Mouse (Mus musculus): ENCODE data around the gene Srp72. TPM values are rescaled to one million over a fixed set of nuclear protein-coding genes. Genes with fewer than 3 reads are reported as not detected.
"Not testable (repeated sequence)": the region's sequence is repeated elsewhere in the genome, so short reads cannot be mapped to it uniquely, and the experiment has no call there.

Srp72 gene
- total RNA-seq, 2 experiments from 2014 or later: 52.7 to 59.6 TPM

- intact Hi-C loops (cut with DNase I): no loop called here
- no peak for DNase-seq (ENCODE audit: low spot score)
Observed at GRCm38 (mm10) chr5:76959587-76959986, 14.9 kb upstream of the Srp72 start.

DNA sequence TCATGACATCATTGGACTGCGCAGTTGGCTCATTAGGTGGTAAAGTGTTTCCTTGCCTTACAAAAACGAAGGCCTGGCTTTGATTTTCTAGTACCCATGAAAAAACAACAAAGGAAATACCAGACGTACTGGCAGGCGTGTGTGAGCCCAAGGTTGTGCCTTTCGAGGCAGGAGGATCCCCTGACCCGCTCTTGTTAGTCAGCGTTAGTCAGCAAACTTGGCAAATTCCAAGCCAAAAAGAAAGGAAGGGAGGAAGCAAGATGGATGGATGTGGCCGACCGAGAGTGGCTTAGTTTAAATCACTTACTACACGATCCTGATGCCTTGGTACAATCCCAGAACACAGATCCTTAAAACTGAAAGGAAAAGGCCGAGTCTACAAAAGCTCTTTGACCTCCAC is 11.9 kb upstream of the Srp72 start:
- no peak for DNase-seq (ENCODE audit: low spot score)
- intact Hi-C loops (cut with DNase I): no loop called here

- DNase-seq (ENCODE audit: low spot score): no peak
- intact Hi-C loops (cut with DNase I): no loop called here
Observed at GRCm38 (mm10) chr5:76964651-76965050, 9.8 kb upstream of the Srp72 start.

GRCm38 (mm10) chr5:76969250-76969649 is 5.2 kb upstream of the Srp72 start:
- no peak for DNase-seq (ENCODE audit: low spot score)
- intact Hi-C loops (cut with DNase I): no loop called here

DNA sequence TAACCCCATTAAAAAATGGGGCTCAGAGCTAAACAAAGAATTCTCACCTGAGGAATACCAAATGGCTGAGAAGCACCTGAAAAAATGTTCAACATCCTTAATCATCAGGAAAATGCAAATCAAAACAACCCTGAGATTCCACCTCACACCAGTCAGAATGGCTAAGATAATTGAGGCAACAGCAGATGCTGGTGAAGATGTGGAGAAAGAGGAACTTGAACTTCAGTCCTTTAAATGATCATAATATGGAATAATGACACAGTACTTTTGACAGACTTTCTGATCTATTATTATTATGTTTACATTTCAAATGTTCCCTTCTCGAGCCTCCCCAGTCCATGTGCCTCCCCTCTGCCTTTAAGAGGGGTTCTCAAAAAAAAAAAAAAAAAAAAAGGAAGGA is 3.4 kb upstream of the Srp72 start:
- intact Hi-C loops (cut with DNase I): loop anchor here (5.0 kb wide), 1 partner anchor 64 kb away; the partner anchor contains the start of gene Aasdh

DNA sequence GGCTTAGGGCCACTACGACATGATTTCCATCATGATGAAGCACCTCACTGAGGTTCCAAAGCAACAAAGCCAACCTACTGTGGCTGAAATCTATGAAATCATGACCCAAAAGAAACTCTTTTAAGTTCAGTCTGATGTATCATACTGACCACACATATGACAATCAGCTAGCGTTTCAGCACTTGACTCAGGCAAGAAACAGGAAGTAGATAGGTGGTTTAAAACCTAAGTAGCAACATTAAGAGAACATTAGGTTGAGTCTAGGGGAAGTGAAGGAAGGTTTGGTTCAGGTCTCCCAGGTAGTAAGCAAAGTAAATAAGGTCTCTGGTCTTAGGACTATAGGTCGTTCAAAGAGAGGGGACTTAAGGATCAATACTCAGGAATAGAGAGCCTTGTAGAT is 995 bp upstream of the Srp72 start:
- DNase-seq (ENCODE audit: low spot score): no peak
- intact Hi-C loops (cut with DNase I): loop anchor here (5.0 kb wide), 1 partner anchor 66 kb away; the partner anchor contains the start of gene Aasdh

More for the DNA sequence above, 3.4 kb upstream of the Srp72 start:
- not testable (repeated sequence) for DNase-seq (ENCODE audit: low spot score)

- no peak for DNase-seq (ENCODE audit: low spot score)
- intact Hi-C loops (cut with DNase I): loop anchor here (2.0 to 5.0 kb wide), 2 partner anchors 23 to 67 kb away; partner anchors contain the start of genes Aasdh, Paics and Ppat
Observed at GRCm38 (mm10) chr5:76974207-76974553, 303 bp upstream of the Srp72 start.

DNA sequence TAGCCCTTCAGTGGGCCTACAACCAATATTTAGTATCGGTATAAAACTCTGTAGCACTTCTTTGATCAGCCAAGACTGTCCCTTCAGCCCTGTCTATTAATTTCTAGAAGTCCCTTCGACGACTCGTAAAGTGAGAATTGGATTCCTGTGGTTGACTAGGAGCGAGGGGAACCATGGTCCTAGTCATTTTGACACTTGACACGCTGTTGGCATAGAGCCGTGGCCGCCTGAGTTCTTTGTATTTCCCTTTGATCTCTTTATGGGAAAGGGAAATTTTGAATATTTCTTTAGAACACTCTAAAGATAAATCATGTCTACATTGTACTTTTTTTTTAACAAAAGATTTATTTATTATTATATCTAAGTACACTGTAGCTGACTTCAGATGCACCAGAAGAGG is 1.3 kb downstream of the Srp72 start:
- no peak for DNase-seq (ENCODE audit: low spot score)
- intact Hi-C loops (cut with DNase I): loop anchor here (2.0 kb wide), 1 partner anchor 25 kb away; the partner anchor contains the start of genes Paics and Ppat

DNA sequence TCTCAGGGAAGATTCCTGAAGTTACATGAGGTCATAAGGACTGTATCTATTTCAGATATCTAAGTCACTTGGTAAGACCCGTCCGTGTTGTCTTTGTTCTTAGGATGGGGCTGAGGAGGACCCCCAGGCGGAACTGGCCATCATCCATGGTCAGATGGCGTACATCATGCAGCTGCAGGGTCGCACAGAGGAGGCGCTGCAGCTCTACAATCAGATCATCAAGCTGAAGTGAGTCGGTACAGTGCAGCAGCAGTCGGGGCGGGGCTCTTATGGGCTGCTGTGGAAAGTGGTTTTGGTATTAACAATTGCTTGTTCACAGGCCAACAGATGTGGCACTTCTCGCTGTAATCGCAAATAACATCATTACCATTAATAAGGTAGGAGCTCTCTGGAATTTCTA is 9.5 kb downstream of the Srp72 start:
- intact Hi-C loops (cut with DNase I): no loop called here
- DNase-seq (ENCODE audit: low spot score): no peak

DNA sequence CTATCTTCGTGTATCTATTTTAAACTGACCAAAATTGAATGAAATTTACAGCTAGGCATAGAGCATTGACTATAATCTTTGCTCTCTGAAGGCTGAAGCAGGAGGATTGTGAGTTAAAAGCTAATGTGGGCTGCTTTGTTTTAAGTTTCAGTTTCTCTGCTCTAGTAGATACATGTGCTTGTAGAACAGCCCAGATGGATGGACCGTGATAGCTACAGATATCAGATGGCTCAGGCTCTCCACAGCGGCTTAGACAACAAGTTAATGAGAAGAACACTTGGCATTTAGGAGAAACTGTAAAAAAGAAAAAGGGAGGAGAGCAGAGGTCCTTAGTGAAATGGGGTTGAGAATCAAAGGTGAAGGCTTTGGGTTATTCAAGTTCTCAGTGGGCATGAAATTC is 16.3 kb downstream of the Srp72 start:
- DNase-seq (ENCODE audit: low spot score): no peak
- intact Hi-C loops (cut with DNase I): no loop called here

- no peak for DNase-seq (ENCODE audit: low spot score)
- intact Hi-C loops (cut with DNase I): no loop called here
Observed at GRCm38 (mm10) chr5:76993174-76993814, 18.8 kb downstream of the Srp72 start.

- no peak for DNase-seq (ENCODE audit: low spot score)
- intact Hi-C loops (cut with DNase I): loop anchor here (2.0 to 5.0 kb wide), 2 partner anchors 169 to 218 kb away; no protein-coding TSS in a partner anchor
Observed at GRCm38 (mm10) chr5:76998416-76998815, 23.9 kb downstream of the Srp72 start.

DNA sequence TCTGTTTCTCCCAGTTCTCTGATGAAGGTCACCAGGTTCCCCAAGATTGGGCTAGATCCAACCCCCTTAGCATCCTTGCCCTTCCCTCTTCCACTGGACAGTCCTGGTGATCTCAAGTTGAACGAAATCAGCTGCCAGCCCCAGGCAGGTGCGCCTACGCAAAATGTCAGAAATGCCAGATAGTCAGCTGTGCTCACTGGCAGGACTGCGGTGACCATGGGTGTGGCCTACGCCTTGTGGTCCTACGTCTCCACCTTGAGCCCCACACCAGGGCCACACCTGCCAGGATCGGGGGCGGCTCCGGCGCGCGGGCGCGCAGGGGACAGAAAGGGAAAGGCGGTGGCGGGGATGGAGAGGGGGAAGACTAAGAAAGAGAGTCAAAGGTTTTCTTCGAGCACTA is 26.7 kb downstream of the Srp72 start:
- intact Hi-C loops (cut with DNase I): no loop called here

GRCm38 (mm10) chr5:77004051-77004821 is 29.8 kb downstream of the Srp72 start, which contains the start of gene Arl9:
Gene Arl9, plus strand, starts transcription at chr5:77004055.
- intact Hi-C loops (cut with DNase I): no loop called here
- no peak for DNase-seq (ENCODE audit: low spot score)

More for the DNA sequence above, 26.7 kb downstream of the Srp72 start:
- no peak for DNase-seq (ENCODE audit: low spot score)

DNA sequence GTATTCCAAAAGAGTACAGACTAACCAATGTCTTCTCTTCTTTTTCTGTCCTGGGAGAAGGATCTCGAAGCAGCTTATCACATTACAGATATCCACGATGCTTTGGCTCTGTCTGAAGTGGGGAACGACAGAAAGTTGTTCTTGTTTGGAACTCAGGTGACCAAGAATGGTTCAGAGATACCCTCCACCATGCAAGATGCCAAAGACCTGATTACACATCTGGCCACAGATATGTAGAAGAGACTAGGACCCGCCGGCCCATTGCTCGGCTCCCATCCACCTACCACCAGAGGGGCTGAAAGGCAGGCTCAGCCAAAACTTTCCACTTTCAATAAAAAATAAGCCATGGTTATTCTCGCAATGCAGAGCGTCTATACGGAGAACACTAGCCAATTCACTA is 35.9 kb downstream of the Srp72 start:
- DNase-seq (ENCODE audit: low spot score): no peak
- intact Hi-C loops (cut with DNase I): no loop called here

DNA sequence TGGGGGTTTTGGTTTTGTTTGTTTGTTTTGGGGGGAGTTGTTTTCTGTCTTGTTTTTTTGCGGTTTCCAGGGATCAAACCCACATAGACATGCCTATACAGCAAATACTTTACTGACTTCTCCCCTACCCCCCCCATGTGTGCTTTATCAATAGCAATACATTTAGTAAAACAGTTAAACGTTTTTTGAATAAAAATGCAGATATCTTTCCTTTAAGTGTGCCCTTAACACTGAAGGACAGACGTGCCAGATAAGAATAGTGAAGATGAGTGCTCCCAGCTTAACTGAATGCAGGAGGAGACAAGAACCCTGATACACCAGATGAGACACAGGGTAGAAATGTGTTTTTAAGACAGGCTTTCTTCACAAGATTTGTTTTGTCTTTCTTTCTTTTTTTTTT is 36.6 kb downstream of the Srp72 start:
- DNase-seq (ENCODE audit: low spot score): no peak
- intact Hi-C loops (cut with DNase I): no loop called here

- intact Hi-C loops (cut with DNase I): no loop called here
- DNase-seq (ENCODE audit: low spot score): no peak
Observed at GRCm38 (mm10) chr5:77013171-77013570, 38.7 kb downstream of the Srp72 start.

GRCm38 (mm10) chr5:77015544-77016482 is 41.3 kb downstream of the Srp72 start, which contains the start of gene Thegl:
Gene Thegl, plus strand, starts transcription at chr5:77016023.
- peak; percentile 45 for DNase-seq (ENCODE audit: low spot score)
- intact Hi-C loops (cut with DNase I): no loop called here

- intact Hi-C loops (cut with DNase I): loop anchor here (2.0 kb wide), 1 partner anchor 191 kb away; no protein-coding TSS in a partner anchor
- DNase-seq (ENCODE audit: low spot score): no peak
Observed at GRCm38 (mm10) chr5:77028034-77028433, 53.6 kb downstream of the Srp72 start.

- intact Hi-C loops (cut with DNase I): loop anchor here (1.0 to 2.0 kb wide), 2 partner anchors 140 to 189 kb away; no protein-coding TSS in a partner anchor
- no peak for DNase-seq (ENCODE audit: low spot score)
Observed at GRCm38 (mm10) chr5:77029735-77030134, 55.3 kb downstream of the Srp72 start.

Measured in heart, postnatal 25 days (tissue).